Mouse (Mus musculus): ENCODE data around the gene Wdr4. TPM values are rescaled to one million over a fixed set of nuclear protein-coding genes. Genes with fewer than 3 reads are reported as not detected.
"Not testable (repeated sequence)": the region's sequence is repeated elsewhere in the genome, so short reads cannot be mapped to it uniquely, and the experiment has no call there.

Wdr4 gene
- polyA plus RNA-seq (2012; rRNA removed): 20.7 and 22.7 TPM in 2 replicates

GRCm38 (mm10) chr17:31519946-31520838 lies at the start of gene Wdr4, which contains the start of gene Ndufv3:
Gene Wdr4, minus strand, starts transcription at chr17:31519980.
Gene Ndufv3, plus strand, starts transcription at chr17:31520115.
- under 1% methylated on average over 45 of the region's 45 CpGs for WGBS
- DNase-seq (ENCODE audit: low read depth, low spot score): peak; percentile 100

GRCm38 (mm10) chr17:31566276-31566675 lies 46.5 kb upstream of the Wdr4 start:
- WGBS: 72% methylated on average over 6 of the region's 6 CpGs
- DNase-seq (ENCODE audit: low read depth, low spot score): no peak

GRCm38 (mm10) chr17:31565141-31566056 lies 45.6 kb upstream of the Wdr4 start:
- DNase-seq (ENCODE audit: low read depth, low spot score): no peak
- 1% methylated on average over 77 of the region's 88 CpGs for WGBS

GRCm38 (mm10) chr17:31564858-31565140 lies 45.0 kb upstream of the Wdr4 start:
- WGBS: 1% methylated on average over 28 of the region's 44 CpGs
- no peak for DNase-seq (ENCODE audit: low read depth, low spot score)

GRCm38 (mm10) chr17:31564015-31564857 lies 44.5 kb upstream of the Wdr4 start, which contains the start of gene Pknox1:
Gene Pknox1, plus strand, starts transcription at chr17:31564734.
- under 1% methylated on average over 62 of the region's 72 CpGs for WGBS
- peak; percentile 97 for DNase-seq (ENCODE audit: low read depth, low spot score)

GRCm38 (mm10) chr17:31563632-31564014 lies 43.8 kb upstream of the Wdr4 start:
- WGBS: 22% methylated on average over 12 of the region's 12 CpGs
- no peak for DNase-seq (ENCODE audit: low read depth, low spot score)

GRCm38 (mm10) chr17:31559021-31559789 lies 39.4 kb upstream of the Wdr4 start:
- 89% methylated on average over 11 of the region's 11 CpGs for WGBS
- DNase-seq (ENCODE audit: low read depth, low spot score): no peak

GRCm38 (mm10) chr17:31557947-31558542 lies 38.3 kb upstream of the Wdr4 start:
- WGBS: 78% methylated on average over 10 of the region's 10 CpGs
- peak; percentile 32 for DNase-seq (ENCODE audit: low read depth, low spot score)

- 35% methylated on average over 11 of the region's 11 CpGs for WGBS
- DNase-seq (ENCODE audit: low read depth, low spot score): no peak
Measured at GRCm38 (mm10) chr17:31557124-31557880, 37.5 kb upstream of the Wdr4 start.

- DNase-seq (ENCODE audit: low read depth, low spot score): no peak
- 79% methylated on average over 4 of the region's 4 CpGs for whole genome bisulfite sequencing
Measured at GRCm38 (mm10) chr17:31556253-31556652, 36.5 kb upstream of the Wdr4 start.

- not testable (repeated sequence) for DNase-seq (ENCODE audit: low read depth, low spot score)
- 97% methylated on average over 23 of the region's 23 CpGs for WGBS
Measured at GRCm38 (mm10) chr17:31552601-31553000, 32.8 kb upstream of the Wdr4 start.

- 55% methylated on average over 8 of the region's 8 CpGs for WGBS
- DNase-seq (ENCODE audit: low read depth, low spot score): no peak
Measured at GRCm38 (mm10) chr17:31549389-31549788, 29.6 kb upstream of the Wdr4 start.

- WGBS: 85% methylated on average over 3 of the region's 3 CpGs
- no peak for DNase-seq (ENCODE audit: low read depth, low spot score)
Measured at GRCm38 (mm10) chr17:31547974-31548373, 28.2 kb upstream of the Wdr4 start.

GRCm38 (mm10) chr17:31546444-31547196 lies 26.8 kb upstream of the Wdr4 start:
- 77% methylated on average over 9 of the region's 9 CpGs for WGBS
- no peak for DNase-seq (ENCODE audit: low read depth, low spot score)

- WGBS: 43% methylated on average over 6 of the region's 6 CpGs
Measured at GRCm38 (mm10) chr17:31543574-31543973, 23.8 kb upstream of the Wdr4 start.

GRCm38 (mm10) chr17:31541460-31541831 lies 21.7 kb upstream of the Wdr4 start:
- WGBS: 37% methylated on average over 6 of the region's 6 CpGs
- no peak for DNase-seq (ENCODE audit: low read depth, low spot score)

More at GRCm38 (mm10) chr17:31543574-31543973, 23.8 kb upstream of the Wdr4 start:
- no peak for DNase-seq (ENCODE audit: low read depth, low spot score)
